Mouse (Mus musculus) midbrain, embryonic 15.5 days (tissue): ENCODE measurements around the gene Gfer. TPM values are rescaled to one million over a fixed set of nuclear protein-coding genes. Genes with fewer than 3 reads are reported as not detected.
A peak's percentile ranks its signal among the peaks of the same experiment; 100 is the strongest.
"Not testable (repeated sequence)": the region's sequence is repeated elsewhere in the genome, so short reads cannot be mapped to it uniquely, and the experiment has no call there.

Experiments
- ATAC-seq: fragments of 200-750 bp; cut with Nextera tagmentation; replicated peaks from 2 replicates; pipeline ENCODE4 v1.8.0; 2017; ENCODE audit warnings: moderate TSS enrichment
- H3K27ac ChIP-seq: fragments of 300-500 bp; sonication (generic); 2 replicates; pipeline ENCODE4 v1.5.1; 2015; ENCODE audit warnings: mild to moderate bottlenecking, inconsistent platforms
- H3K27me3 ChIP-seq: fragments of 300-500 bp; sonication (generic); replicated peaks from 2 replicates; pipeline ENCODE4 v1.6.1; 2015; ENCODE audit warnings: inconsistent platforms
- H3K36me3 ChIP-seq: fragments of 300-500 bp; sonication (generic); replicated peaks from 2 replicates; pipeline ENCODE4 v1.6.1; 2015; ENCODE audit warnings: inconsistent platforms
- H3K4me1 ChIP-seq: fragments of 300-500 bp; sonication (generic); 2 replicates; pipeline ENCODE4 v1.6.1; 2015; ENCODE audit warnings: inconsistent platforms
- H3K4me2 ChIP-seq: fragments of 300-500 bp; sonication (generic); 2 replicates; pipeline ENCODE4 v1.6.1; 2015; ENCODE audit warnings: inconsistent platforms, mild to moderate bottlenecking, moderate library complexity
- H3K4me3 ChIP-seq: fragments of 300-500 bp; sonication (generic); 2 replicates; pipeline ENCODE4 v1.5.1; 2015; ENCODE audit warnings: mild to moderate bottlenecking, inconsistent platforms
- H3K9ac ChIP-seq: fragments of 300-500 bp; sonication (generic); 2 replicates; pipeline ENCODE4 v1.6.1; 2015; ENCODE audit warnings: mild to moderate bottlenecking, inconsistent platforms
- H3K9me3 ChIP-seq: fragments of 300-500 bp; sonication (generic); 2 replicates; pipeline ENCODE4 v1.6.1; 2016; ENCODE audit warnings: inconsistent platforms
- WGBS: fragments of 180-500 bp; shearing (Covaris S2); methylation state at CpG from one replicate; pipeline ENCODE4 v1.1.7; 2015; ENCODE audit warnings: mixed read lengths; 5-methylcytosine and 5-hydroxymethylcytosine counted together
- polyA plus RNA-seq: library from polyadenylated mRNA; unstranded; fragments of >200 nt; fragmentation: Nextera tagmentation; extraction: Ambion mirVana; gene quantifications from 2 replicates; pipeline ENCODE4 v1.2.1, GENCODE M21; 2015

The Gfer gene
- polyA plus RNA-seq, 1 experiment from 2014 or later, result 39.2 TPM

DNA sequence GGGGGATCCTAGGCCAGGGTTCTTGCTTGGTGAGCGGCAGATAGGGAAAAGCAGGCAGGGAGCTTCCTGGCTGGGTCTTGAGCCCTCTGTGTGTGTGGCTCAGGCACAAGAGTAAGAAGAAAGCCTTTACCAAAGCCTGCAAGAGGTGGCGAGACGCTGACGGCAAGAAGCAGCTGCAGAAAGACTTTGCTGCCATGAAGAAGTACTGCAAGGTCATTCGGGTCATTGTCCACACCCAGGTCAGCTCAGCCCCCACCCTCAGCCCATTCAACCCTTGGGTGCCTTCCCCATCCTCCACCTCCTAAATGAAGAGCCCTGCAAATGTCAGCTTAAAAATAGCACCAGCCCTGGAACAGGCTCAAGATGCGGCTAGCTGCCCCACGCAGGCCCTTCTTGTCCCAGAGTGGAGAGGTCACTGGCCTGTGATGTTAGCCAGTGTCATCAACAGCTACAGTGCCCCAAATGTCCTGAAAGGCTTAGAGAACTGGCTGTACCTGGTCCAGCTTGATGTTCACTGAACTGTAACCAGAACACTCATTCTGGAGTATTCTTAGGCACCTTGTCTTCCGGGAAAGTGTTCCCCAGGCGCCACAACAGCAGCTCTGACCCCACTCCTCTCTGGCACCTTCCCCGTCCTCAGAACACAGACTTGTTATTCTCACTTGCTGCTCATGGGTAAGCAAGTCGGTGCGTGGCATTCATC, 36.4 kb upstream of the Gfer start:
- no peak overlapping the region for H3K9ac ChIP-seq
- no peak for ATAC-seq
- WGBS, result 81% methylated on average over 12 of the region's 12 CpGs
- H3K36me3 ChIP-seq, result no peaks in the 10 kb centered on the region
- H3K9me3 ChIP-seq, result no peaks in the 10 kb centered on the region
- peaks cover 7% of the 10 kb centered on the region for H3K27me3 ChIP-seq
- peaks cover 14% of the 10 kb centered on the region for H3K4me1 ChIP-seq
- H3K27ac ChIP-seq, result no peak overlapping the region
- H3K4me3 ChIP-seq, result no peak overlapping the region
- no peak overlapping the region for H3K4me2 ChIP-seq

GRCm38 (mm10) chr17:24730787-24731186, 34.8 kb upstream of the Gfer start:
- Histone ChIP-seq H3K9ac (no peak overlapping the region), H3K27me3 (peaks cover 9% of the 10 kb centered on the region), H3K36me3 (no peaks in the 10 kb centered on the region), H3K4me2 (no peak overlapping the region), H3K9me3 (no peaks in the 10 kb centered on the region), H3K4me3 (no peak overlapping the region), H3K27ac (no peak overlapping the region), H3K4me1 (peaks cover 1% of the 10 kb centered on the region; the same call in 1 of the 2 replicates)
- WGBS, result 84% methylated on average over 14 of the region's 14 CpGs
- no peak for ATAC-seq

DNA sequence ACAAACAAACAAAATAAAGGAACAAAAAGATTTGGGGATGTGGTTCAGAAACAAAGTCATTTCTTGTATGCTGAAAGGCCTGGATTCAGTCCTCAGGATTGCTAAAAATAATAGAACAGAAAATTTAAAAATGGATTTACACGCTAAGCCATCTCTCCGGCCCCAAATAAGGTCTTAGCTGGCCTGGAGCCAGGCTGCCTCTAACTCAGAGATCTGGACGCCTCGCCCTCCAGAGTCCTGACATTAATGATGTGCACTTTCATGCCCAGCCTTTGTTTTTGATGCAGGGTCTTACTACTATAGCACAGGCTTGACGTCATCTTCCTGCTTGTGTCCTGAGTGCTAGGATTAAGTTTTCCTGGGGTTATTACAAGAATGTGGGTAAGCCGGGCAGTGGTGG, 33.1 kb upstream of the Gfer start:
- ATAC-seq, result no peak
- H3K4me2 ChIP-seq, result no peak overlapping the region
- H3K27ac ChIP-seq, result no peak overlapping the region
- peaks cover 3% of the 10 kb centered on the region; the same call in 1 of the 2 replicates for H3K4me1 ChIP-seq
- no peaks in the 10 kb centered on the region for H3K36me3 ChIP-seq
- WGBS, result 80% methylated on average over 6 of the region's 6 CpGs
- H3K4me3 ChIP-seq, result no peak overlapping the region
- H3K9ac ChIP-seq, result no peak overlapping the region
- no peaks in the 10 kb centered on the region for H3K9me3 ChIP-seq
- H3K27me3 ChIP-seq, result peaks cover 9% of the 10 kb centered on the region

GRCm38 (mm10) chr17:24728184-24728583, 32.2 kb upstream of the Gfer start:
- no peaks in the 10 kb centered on the region for H3K9me3 ChIP-seq
- peaks cover 11% of the 10 kb centered on the region for H3K4me1 ChIP-seq
- no peaks in the 10 kb centered on the region for H3K36me3 ChIP-seq
- no peak overlapping the region for H3K9ac ChIP-seq
- WGBS, result 74% methylated on average over 17 of the region's 17 CpGs
- ATAC-seq, result no peak
- H3K4me3 ChIP-seq, result no peak overlapping the region
- H3K27ac ChIP-seq, result no peak overlapping the region
- peaks cover 9% of the 10 kb centered on the region for H3K27me3 ChIP-seq
- no peak overlapping the region for H3K4me2 ChIP-seq

GRCm38 (mm10) chr17:24727618-24728017, 31.7 kb upstream of the Gfer start, which contains the start of gene Rpl3l:
Gene Rpl3l (plus strand): TSS chr17:24727820.
- Histone ChIP-seq H3K9me3 (no peaks in the 10 kb centered on the region), H3K27me3 (peaks cover 9% of the 10 kb centered on the region), H3K9ac (no peak within 1 kb of the TSS), H3K4me3 (no peak within 1 kb of the TSS), H3K27ac (no peak within 1 kb of the TSS), H3K36me3 (no peaks in the 10 kb centered on the region), H3K4me1 (peaks cover 16% of the 10 kb centered on the region), H3K4me2 (no peak within 1 kb of the TSS)
- no peak for ATAC-seq
- 70% methylated on average over 2 of the region's 2 CpGs for WGBS

DNA sequence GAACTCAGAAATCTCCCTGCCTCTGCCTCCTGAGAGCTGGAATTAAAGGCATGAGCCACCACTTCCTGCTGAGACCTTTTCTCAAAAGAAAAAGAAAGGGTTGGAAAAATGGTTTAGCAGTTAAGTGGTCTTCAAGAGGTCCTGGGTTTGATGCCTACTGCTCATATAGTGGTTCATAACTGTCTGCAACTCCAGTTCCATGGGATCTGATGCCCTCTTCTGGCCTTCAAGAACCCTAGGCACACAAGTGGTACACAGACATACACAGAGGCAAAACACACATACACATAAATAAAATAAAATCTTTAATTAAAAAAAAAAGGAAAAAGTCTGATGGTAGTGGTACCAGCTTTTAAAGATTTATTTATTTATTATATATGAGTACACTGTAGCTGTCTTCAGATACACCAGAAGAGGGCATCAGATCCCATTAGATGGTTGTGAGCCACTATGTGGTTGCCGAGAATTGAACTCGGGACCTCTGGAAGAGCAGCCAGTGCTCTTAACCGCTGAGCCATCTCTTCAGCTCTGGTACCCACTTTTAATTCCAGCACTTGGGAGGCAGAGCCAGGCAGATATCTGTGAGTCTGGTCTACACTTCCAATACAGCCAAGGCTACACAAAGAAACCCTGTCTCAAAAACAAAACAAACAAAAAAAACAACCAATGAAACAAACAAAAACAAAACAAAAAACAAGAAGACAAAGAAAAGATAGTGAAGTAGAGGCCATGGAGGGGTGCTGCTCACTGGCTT, 29.9 kb upstream of the Gfer start:
- peaks cover 10% of the 10 kb centered on the region for H3K36me3 ChIP-seq
- peaks cover 9% of the 10 kb centered on the region for H3K27me3 ChIP-seq
- no peak overlapping the region for H3K9ac ChIP-seq
- no peak overlapping the region for H3K4me2 ChIP-seq
- no peak for ATAC-seq
- H3K9me3 ChIP-seq, result no peaks in the 10 kb centered on the region
- 74% methylated on average over 3 of the region's 3 CpGs for WGBS
- no peak overlapping the region for H3K27ac ChIP-seq
- H3K4me1 ChIP-seq, result peaks cover 32% of the 10 kb centered on the region
- H3K4me3 ChIP-seq, result no peak overlapping the region

- H3K36me3 ChIP-seq, result peaks cover 10% of the 10 kb centered on the region
- H3K27ac ChIP-seq, result peak within 1 kb of the TSS; percentile 88
- ATAC-seq, result peak; percentile 74
- no peaks in the 10 kb centered on the region for H3K9me3 ChIP-seq
- peak within 1 kb of the TSS; percentile 94 for H3K9ac ChIP-seq
- peak within 1 kb of the TSS; percentile 70 for H3K4me2 ChIP-seq
- H3K27me3 ChIP-seq, result peaks cover 9% of the 10 kb centered on the region
- under 1% methylated on average over 30 of the region's 30 CpGs for WGBS
- H3K4me3 ChIP-seq, result peak within 1 kb of the TSS; percentile 93
- H3K4me1 ChIP-seq, result peaks cover 34% of the 10 kb centered on the region
Observed at GRCm38 (mm10) chr17:24724184-24724583, 28.2 kb upstream of the Gfer start, which contains the start of gene Ndufb10. Gene Ndufb10 (minus strand): TSS chr17:24724478.

DNA sequence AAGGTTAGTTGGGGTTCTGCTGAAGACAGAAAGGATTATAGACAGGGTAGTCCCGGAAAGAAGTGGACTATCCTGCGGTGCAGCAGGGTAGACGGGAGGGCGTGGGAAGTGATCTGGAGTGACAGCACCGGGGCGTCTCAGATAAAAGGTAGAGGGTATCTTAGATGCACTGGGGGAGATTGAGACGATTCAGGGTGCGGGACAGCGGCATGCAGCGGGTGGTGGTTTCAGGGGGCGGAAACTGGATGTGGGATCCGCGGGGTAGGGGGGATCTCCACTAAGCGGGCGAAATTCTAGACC, 27.9 kb upstream of the Gfer start:
- ATAC-seq, result no peak; the same call in 1 of the 2 replicates
- under 1% methylated on average over 15 of the region's 15 CpGs for WGBS

GRCm38 (mm10) chr17:24723122-24723880, 27.3 kb upstream of the Gfer start:
- no peaks in the 10 kb centered on the region for H3K9me3 ChIP-seq
- peak overlapping the region; percentile 88; the same call in 1 of the 2 replicates for H3K27ac ChIP-seq
- peaks cover 9% of the 10 kb centered on the region; the same call in 1 of the 2 replicates for H3K27me3 ChIP-seq
- peaks cover 10% of the 10 kb centered on the region for H3K36me3 ChIP-seq
- 4% methylated on average over 12 of the region's 12 CpGs for WGBS
- peak overlapping the region; percentile 93 for H3K4me3 ChIP-seq
- peaks cover 42% of the 10 kb centered on the region for H3K4me1 ChIP-seq
- no peak for ATAC-seq
- peak overlapping the region; percentile 70 for H3K4me2 ChIP-seq
- peak overlapping the region; percentile 94 for H3K9ac ChIP-seq

More for the DNA sequence above, 27.9 kb upstream of the Gfer start:
- peaks cover 9% of the 10 kb centered on the region for H3K27me3 ChIP-seq
- peak overlapping the region; percentile 94 for H3K9ac ChIP-seq
- H3K4me2 ChIP-seq, result peak overlapping the region; percentile 70
- peak overlapping the region; percentile 88 for H3K27ac ChIP-seq
- H3K9me3 ChIP-seq, result no peaks in the 10 kb centered on the region
- peaks cover 10% of the 10 kb centered on the region for H3K36me3 ChIP-seq
- H3K4me3 ChIP-seq, result peak overlapping the region; percentile 93
- H3K4me1 ChIP-seq, result peaks cover 38% of the 10 kb centered on the region

- Histone ChIP-seq H3K4me1 (peaks cover 42% of the 10 kb centered on the region), H3K9ac (no peak overlapping the region), H3K27ac (no peak overlapping the region), H3K4me2 (peak overlapping the region; percentile 70), H3K27me3 (0 out of 2 replicates have a peak, but pooled peaks cover 2% of the 10 kb centered on the region), H3K36me3 (peaks cover 10% of the 10 kb centered on the region), H3K4me3 (0 out of 2 replicates have a peak overlapping the region, but pooled peaks have one; percentile 93), H3K9me3 (no peaks in the 10 kb centered on the region)
- ATAC-seq, result no peak
- WGBS, result 43% methylated on average over 13 of the region's 13 CpGs
Observed at GRCm38 (mm10) chr17:24722220-24722924, 26.4 kb upstream of the Gfer start.

- peak overlapping the region; percentile 72 for H3K4me2 ChIP-seq
- peaks cover 10% of the 10 kb centered on the region for H3K36me3 ChIP-seq
- H3K4me1 ChIP-seq, result peaks cover 42% of the 10 kb centered on the region
- H3K4me3 ChIP-seq, result peak overlapping the region; percentile 77
- 70% methylated on average over 7 of the region's 7 CpGs for WGBS
- not testable (repeated sequence) for H3K27me3 ChIP-seq, H3K27ac ChIP-seq, H3K9me3 ChIP-seq, ATAC-seq
- peak overlapping the region; percentile 5; the same call in 1 of the 2 replicates for H3K9ac ChIP-seq
Observed at GRCm38 (mm10) chr17:24721383-24721955, 25.5 kb upstream of the Gfer start.
